ENCODE assay signal across 8 mouse cellular contexts in genomic region chr16:46497686-46498420, GRCm38 (mm10). TPM values are rescaled to one million over a fixed set of nuclear protein-coding genes. Genes with fewer than 3 reads are reported as not detected.
DNase-seq lines count a peak whose midpoint lies in the region; ATAC-seq and TF ChIP-seq lines count a peak whose summit lies in the region.

No protein-coding gene starts in this region.

- DNase-seq in ZHBTc4 (ENCODE audit: low read depth, low spot score), result peak; percentile 25
- peak; percentile 39 for DNase-seq in embryonic facial prominence, embryonic 10.5 days (ENCODE audit: low spot score)
- peak; percentile 28 to 40 for DNase-seq in kidney, postnatal 4 days
- DNase-seq in lung, postnatal 14 days, result peak; percentile 16
- peak; percentile 31 to 44 for DNase-seq in right cerebral cortex, postnatal 36 days (ENCODE audit: low spot score in 2 of 2)
- no peak for DNase-seq in spleen, postnatal 36 days (ENCODE audit: low spot score in 2 of 2)

- peaks cover 36% of the 10 kb centered on the region for H3K79me2 ChIP-seq in C2C12 (ENCODE audit: control insufficient read depth, insufficient read depth)

- peak overlapping the region; percentile 77 for H3K4me2 ChIP-seq in heart, embryonic 14.5 days (ENCODE audit: low read length)

- H3K9ac ChIP-seq in heart, embryonic 14.5 days (ENCODE audit: low read length), result peak overlapping the region; percentile 96

- peak overlapping the region; percentile 69 for H3ac ChIP-seq in C2C12 (ENCODE audit: control insufficient read depth, insufficient read length, low read depth)

- H3K79me3 ChIP-seq in C2C12 (ENCODE audit: low read depth), result peaks cover 27% of the 10 kb centered on the region

- H3K27me3 ChIP-seq in C2C12 (ENCODE audit: control insufficient read depth, insufficient read depth, insufficient read length), result no peaks in the 10 kb centered on the region
- 0 out of 2 replicates have a peak, but pooled peaks cover 6% of the 10 kb centered on the region for H3K27me3 ChIP-seq in embryonic facial prominence, embryonic 10.5 days (replicated peaks; ENCODE audit: low read depth, poor library complexity, severe bottlenecking)
- H3K27me3 ChIP-seq in heart, embryonic 14.5 days (ENCODE audit: control insufficient read depth, insufficient read depth, low read length), result no peaks in the 10 kb centered on the region

- H3K27ac ChIP-seq in embryonic facial prominence, embryonic 10.5 days (replicated peaks), result peak overlapping the region; percentile 99
- peak overlapping the region; percentile 91 to 98 for H3K27ac ChIP-seq in heart, embryonic 14.5 days (replicated peaks in 1 of 2; ENCODE audit: control insufficient read depth in 1 of 2, insufficient read depth in 1 of 2, low read depth in 2 of 2, low read length in 2 of 2)

- no peak for TF ChIP-seq CTCF in C2C12 (IDR thresholded peaks at IDR 0.05; ENCODE audit: control insufficient read depth, insufficient read depth, insufficient read length)

- peak overlapping the region; percentile 42 for H3K4me3 ChIP-seq in C2C12 (ENCODE audit: insufficient read depth, poor library complexity, severe bottlenecking)
- H3K4me3 ChIP-seq in embryonic facial prominence, embryonic 10.5 days, result peak overlapping the region; percentile 93
- H3K4me3 ChIP-seq in heart, embryonic 14.5 days (ENCODE audit: control insufficient read depth in 1 of 2, insufficient read depth in 1 of 2, low read depth in 1 of 2, low read length in 2 of 2), result peak overlapping the region; percentile 90 to 93

- H3K4me1 ChIP-seq in embryonic facial prominence, embryonic 10.5 days, result peaks cover 31% of the 10 kb centered on the region
- H3K4me1 ChIP-seq in heart, embryonic 14.5 days (ENCODE audit: control insufficient read depth in 2 of 2, insufficient read depth in 2 of 2, low read length in 2 of 2), result peaks cover 0 to 27% of the 10 kb centered on the region in 2 experiments; a peak in 2 of 4 replicates

- peak; percentile 1; the same call in 1 of the 2 replicates for ATAC-seq in heart, embryonic 14.5 days (ENCODE audit: insufficient number of reproducible peaks, insufficient read depth, low FRiP score, low read depth)

- H3K36me3 ChIP-seq in C2C12 (ENCODE audit: control insufficient read depth, insufficient read depth), result no peaks in the 10 kb centered on the region
- no peaks in the 10 kb centered on the region for H3K36me3 ChIP-seq in embryonic facial prominence, embryonic 10.5 days (replicated peaks)
- no peaks in the 10 kb centered on the region for H3K36me3 ChIP-seq in heart, embryonic 14.5 days (ENCODE audit: control insufficient read depth, insufficient read depth, low read length)

- H3K9me3 ChIP-seq in embryonic facial prominence, embryonic 10.5 days, result no peaks in the 10 kb centered on the region
- no peaks in the 10 kb centered on the region for H3K9me3 ChIP-seq in heart, embryonic 14.5 days (ENCODE audit: control insufficient read depth, low read length)

- 1% methylated on average over 32 of the region's 32 CpGs for WGBS in embryonic facial prominence, embryonic 10.5 days
- under 1% methylated on average over 32 of the region's 32 CpGs for WGBS in heart, embryonic 14.5 days

TF ChIP-seq in C2C12, 6 proteins besides CTCF, POLR2A, EP300 and RAD21:
- TF ChIP-seq FOSL1 (IDR thresholded peaks at IDR 0.05; ENCODE audit: insufficient read depth, low read length, poor library complexity, severe bottlenecking) (no peak), MAX (IDR thresholded peaks at IDR 0.05) (no peak), USF1 (IDR thresholded peaks at IDR 0.05; ENCODE audit: low read depth) (no peak), MYOG (IDR thresholded peaks at IDR 0.05; ENCODE audit: control insufficient read depth, extremely low read depth, insufficient read length) (no peak), CEBPB (IDR thresholded peaks at IDR 0.05; ENCODE audit: low read depth) (no peak), MYOD1 (IDR thresholded peaks at IDR 0.05; ENCODE audit: control insufficient read depth, insufficient read length, low read depth) (no peak)
TF ChIP-seq in C2C12: peak in this region for 0.

RNA-seq across cellular contexts. Expression of gene Nectin3, which starts 0.5 kb away (rescaled TPM):
- 12.4 TPM for polyA plus RNA-seq in C2C12 (2012; fragmentation: generic; extraction: Trizol)
- polyA plus RNA-seq in embryonic facial prominence, embryonic 10.5 days (2016; fragmentation: Nextera tagmentation; extraction: Ambion mirVana), result 37.0 and 42.8 TPM in 2 replicates
- 22.2 and 24.7 TPM in 2 replicates for polyA plus RNA-seq in heart, embryonic 14.5 days (2014; fragmentation: Nextera tagmentation; extraction: Ambion mirVana)

Comparison
In these comparisons a context has a peak if more than half of its experiments do, and no peak if none do; other contexts are left out.
1. H3K4me3 ChIP-seq: peak in every context shown above with its lines; median percentile 93 in embryonic facial prominence, embryonic 10.5 days; 92 in heart, embryonic 14.5 days; 42 in C2C12.
2. DNase-seq: peak in ZHBTc4 (single experiment), embryonic facial prominence, embryonic 10.5 days (single experiment), kidney, postnatal 4 days (2 of 2), lung, postnatal 14 days (single experiment) and right cerebral cortex, postnatal 36 days (2 of 2); none in spleen, postnatal 36 days (0 of 2).